Mouse (Mus musculus) thymus, postnatal 0 days (tissue): Measurements from ENCODE around the gene Tap1. TPM values are rescaled to one million over a fixed set of nuclear protein-coding genes. Genes with fewer than 3 reads are reported as not detected.
A peak's percentile ranks its signal among the peaks of the same experiment; 100 is the strongest.

ENCODE experiments used
- DNase-seq: peaks from one replicate; pipeline ENCODE4 v3.0.0-alpha.2; 2015; ENCODE audit warnings: low spot score
- polyA plus RNA-seq: library from polyadenylated mRNA; unstranded; fragments of >200 nt; fragmentation: Nextera tagmentation; extraction: Ambion mirVana; gene quantifications from 2 replicates; pipeline ENCODE4 v1.2.1, GENCODE M21; 2015

The Tap1 gene
- polyA plus RNA-seq, 1 experiment from 2014 or later, result 87.3 TPM

DNA sequence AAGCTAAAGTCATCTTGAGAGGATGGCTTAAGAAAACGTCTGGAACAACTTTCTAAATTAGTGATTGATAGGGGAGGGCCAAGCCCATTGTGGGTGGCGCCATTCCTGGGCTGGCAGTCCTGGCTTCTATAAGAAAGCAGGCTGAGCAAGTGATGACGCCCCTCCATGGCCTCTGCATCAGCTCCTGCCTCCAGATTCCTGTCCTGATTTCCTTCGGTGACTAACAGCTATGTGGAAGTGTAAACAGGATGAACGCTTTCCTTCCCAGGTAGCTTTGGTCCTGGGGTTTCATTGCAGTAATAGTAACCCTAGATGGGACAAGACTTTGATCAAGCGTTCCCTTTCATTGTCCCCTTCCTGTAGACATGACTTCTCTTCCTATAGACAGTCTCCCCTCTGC is 8.3 kb upstream of the Tap1 start:
- DNase-seq, result no peak

DNA sequence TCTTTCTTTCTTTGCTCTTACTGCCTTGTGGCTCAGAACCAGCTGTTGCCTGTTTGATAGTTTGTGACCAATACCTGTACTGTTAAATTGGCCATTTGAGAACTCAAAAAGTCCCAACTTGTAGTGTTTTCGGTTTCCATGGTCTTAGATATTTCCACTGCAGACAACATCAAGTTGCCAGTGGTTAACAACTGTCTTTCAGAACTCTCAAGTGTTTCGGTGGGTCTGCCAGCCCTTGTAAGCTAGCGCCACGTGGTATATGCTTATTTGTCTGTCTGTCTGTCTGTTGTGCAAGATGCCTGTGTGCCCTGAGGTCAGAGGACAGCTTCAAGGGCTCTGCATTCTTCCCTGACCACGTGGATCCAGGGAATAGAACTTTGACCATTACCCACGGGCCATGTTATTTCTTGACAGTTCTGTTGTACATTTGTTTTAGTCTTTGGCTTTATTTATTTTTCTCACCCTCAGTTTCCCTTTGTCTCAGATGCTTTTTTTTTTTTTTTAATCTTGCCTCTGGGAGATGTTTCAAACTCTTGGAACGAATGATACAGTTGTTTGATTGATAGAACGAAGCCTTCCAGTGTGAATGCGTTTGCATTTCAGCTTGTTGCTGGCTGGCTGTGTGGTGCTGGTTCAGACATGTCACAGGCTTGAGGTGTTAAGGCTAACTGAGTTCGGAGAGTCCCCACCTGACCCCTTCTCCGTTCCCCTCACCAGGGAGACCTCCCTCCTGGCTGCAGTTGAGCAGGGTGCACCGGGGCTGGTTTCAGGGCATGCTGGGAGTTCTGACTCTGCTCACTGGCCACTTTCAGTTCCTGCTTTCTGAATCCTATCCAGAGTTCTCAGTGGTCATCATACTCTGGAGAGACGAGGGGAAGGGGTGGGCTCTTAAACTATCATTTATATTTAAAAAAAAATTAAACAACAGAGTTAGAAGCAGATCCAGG is 7.2 kb upstream of the Tap1 start:
- no peak for DNase-seq

DNA sequence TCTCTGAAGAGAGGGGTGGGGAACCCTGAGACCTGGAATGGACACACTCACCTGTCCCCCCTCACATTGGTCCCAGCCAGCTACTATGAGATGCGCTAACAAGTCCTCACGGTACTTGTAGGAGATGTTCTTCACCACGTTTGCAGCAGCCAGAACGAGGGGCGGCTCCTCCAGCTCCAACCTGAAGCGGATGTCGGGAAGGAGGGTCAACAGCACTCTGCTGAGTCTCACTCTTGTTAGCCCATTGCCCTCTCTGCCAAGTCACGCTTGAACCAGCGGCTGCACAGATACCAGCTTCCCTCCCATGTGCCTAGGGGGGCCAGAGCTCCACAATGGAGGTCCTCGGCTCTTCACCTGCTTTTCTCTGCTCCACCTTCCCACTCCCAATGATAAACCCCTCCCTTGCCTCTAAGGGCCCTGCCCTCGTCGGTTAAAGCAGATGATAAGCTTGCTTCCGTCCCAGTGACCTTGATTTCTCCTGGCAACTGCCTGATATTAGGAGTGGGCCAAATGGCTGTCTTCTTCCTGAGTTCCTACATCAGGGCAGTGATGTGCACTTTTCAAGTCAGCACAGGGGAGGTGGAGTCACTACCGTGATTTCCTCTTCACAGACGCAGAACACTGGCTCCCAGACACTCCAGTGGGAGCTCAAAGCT is 3.7 kb upstream of the Tap1 start:
- DNase-seq, result no peak

DNA sequence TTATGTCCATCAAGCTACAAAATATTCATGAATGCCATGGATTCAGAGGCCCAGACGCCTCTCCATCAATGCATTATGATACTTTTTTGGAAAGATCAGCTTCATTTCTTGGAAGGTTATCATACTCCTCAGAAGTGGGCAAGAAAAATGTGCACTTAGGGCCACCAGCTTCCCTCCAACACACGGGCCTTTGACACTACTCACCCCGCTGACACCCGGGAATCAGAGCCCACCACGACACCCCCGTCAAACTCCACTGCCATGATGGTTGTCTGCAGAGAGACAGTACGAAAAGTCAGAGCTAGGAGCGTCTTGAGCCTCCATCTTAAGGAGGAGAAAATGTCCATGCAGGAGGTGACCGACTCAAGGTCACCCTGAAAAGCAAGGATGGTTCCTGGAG is 1.8 kb upstream of the Tap1 start:
- DNase-seq, result no peak

DNA sequence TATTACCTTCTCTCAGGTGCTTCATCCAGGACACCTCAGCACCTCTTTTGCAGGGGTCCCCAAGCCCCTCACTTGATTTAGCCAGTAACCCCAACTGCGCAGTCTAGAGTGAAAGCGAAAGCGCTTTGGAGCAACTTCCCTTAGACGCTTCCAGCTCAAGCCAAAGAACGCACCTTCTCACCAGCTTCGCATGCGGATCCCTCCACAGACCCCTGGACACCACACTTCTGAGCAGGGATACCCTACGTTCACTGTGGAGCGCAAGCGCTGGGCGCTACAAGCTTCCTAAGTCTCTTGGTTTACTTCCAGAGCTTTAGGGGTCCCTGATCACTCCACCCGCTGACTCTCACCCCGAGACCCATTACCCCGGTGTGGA is 480 bp upstream of the Tap1 start:
- no peak for DNase-seq

DNA sequence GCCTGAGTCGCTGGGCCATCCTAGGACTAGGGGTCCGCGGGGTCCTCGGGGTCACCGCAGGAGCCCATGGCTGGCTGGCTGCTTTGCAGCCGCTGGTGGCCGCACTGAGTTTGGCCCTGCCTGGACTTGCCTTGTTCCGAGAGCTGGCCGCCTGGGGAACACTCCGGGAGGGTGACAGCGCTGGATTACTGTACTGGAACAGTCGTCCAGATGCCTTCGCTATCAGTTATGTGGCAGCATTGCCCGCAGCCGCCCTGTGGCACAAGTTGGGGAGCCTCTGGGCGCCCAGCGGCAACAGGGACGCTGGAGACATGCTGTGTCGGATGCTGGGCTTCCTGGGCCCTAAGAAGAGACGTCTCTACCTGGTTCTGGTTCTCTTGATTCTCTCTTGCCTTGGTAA is 657 bp downstream of the Tap1 start:
- DNase-seq, result peak; percentile 48

GRCm38 (mm10) chr17:34188986-34189385 is 1.6 kb downstream of the Tap1 start:
- DNase-seq, result no peak

DNA sequence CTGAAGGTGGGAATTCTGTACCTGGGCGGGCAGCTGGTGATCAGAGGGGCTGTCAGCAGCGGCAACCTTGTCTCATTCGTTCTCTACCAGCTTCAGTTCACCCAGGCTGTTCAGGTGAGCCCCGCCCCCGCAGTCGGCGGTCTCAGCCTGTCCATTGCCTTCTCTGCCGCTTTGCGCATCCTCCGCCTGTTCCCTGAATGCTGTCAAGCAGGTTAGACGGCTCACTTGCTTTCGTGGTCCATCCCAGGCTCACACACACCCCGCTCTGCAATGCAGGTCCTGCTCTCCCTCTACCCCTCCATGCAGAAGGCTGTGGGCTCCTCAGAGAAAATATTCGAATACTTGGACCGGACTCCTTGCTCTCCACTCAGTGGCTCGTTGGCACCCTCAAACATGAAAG is 5.5 kb downstream of the Tap1 start:
- DNase-seq, result no peak

DNA sequence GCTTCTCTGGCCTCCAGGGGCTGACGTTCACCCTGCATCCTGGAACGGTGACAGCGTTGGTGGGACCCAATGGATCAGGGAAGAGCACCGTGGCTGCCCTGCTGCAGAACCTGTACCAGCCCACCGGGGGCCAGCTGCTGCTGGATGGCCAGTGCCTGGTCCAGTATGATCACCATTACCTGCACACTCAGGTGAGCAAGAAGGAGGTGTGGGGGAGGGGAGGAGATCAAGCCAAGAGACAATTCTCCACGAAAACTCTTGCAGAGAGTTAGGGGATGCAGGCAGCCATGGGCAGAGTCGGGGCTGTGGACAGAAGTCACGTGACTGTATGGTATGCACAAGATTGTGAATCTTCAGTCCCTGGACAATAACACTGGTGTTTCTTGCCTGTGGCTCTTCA is 6.1 kb downstream of the Tap1 start:
- DNase-seq, result no peak

DNA sequence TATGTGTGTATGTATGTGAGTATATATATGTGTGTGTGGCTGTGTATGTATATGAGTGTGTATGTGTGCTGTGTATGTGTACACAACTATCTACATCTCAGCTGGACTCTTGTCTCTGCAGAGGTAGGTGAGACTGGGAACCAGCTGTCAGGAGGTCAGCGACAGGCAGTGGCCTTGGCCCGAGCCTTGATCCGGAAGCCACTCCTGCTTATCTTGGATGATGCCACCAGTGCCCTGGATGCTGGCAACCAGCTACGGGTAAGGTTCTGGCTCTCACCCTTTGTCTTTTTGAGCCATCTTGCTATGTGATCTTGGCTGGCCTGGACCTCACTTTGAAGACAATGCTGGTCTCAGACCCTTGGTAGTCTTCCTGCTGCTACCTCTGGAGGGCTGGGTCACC is 7.4 kb downstream of the Tap1 start:
- no peak for DNase-seq

DNA sequence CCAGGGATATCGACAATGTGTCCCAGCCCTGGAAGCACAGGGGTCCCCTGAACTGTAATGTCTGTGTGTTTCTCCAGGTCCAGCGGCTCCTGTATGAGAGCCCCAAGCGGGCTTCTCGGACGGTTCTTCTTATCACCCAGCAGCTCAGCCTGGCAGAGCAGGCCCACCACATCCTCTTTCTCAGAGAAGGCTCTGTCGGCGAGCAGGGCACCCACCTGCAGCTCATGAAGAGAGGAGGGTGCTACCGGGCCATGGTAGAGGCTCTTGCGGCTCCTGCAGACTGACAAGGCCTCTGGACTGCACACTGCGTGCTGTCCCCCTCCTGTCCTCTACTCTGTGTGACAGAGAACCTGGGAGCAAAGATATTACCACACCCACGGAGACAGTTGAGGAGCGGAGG is 9.1 kb downstream of the Tap1 start:
- peak; percentile 89 for DNase-seq

DNA sequence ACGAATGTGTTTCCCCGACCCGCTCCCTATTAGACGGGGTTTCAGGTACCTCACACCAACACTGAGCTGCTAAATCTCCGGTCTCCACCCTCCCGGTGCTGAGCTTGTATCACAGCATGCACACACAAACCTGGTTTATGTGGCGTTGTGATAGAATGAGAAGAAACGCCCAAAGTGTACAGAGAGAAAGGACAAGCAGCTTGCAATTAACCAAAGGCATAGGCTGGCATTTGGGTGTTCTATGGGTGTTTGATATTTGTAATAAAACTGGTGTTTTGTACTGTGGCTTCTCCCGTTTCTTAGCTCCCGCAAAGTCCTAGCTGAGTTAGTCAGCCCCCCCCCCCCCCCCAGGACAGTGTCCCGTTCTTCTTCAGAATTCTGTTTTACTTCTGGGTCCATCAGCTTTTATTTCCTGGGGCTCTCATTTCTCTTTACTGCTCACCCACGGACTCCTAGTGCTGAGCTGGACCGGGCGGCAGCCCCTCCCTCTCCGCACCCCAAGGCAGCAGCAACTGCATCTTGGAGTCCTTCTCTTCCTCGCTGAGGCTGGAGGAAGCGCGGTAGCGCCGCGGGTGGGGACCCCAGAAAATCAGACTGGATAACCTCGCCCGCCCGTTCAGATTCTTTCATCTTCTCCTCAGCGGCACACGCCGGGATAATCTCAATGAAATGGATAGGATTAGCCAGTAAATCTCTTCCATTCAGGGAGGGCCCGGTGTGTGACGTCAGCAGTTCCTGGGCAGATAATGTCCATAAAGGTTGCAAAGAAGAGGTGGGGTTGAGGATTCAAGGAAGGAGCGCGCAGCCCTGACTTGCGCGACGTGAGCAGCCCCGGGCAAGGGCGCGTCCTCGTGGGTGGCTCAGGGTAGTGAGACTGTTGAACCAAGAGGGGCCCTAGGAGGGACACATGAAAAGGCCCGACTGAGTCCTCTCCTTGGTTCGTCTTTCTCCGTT is 9.9 kb downstream of the Tap1 start, which contains the start of gene Psmb8:
TSS of gene Psmb8 (plus strand) at position 781 of the 954 bp plus-strand sequence.
- peak; percentile 85 for DNase-seq

DNA sequence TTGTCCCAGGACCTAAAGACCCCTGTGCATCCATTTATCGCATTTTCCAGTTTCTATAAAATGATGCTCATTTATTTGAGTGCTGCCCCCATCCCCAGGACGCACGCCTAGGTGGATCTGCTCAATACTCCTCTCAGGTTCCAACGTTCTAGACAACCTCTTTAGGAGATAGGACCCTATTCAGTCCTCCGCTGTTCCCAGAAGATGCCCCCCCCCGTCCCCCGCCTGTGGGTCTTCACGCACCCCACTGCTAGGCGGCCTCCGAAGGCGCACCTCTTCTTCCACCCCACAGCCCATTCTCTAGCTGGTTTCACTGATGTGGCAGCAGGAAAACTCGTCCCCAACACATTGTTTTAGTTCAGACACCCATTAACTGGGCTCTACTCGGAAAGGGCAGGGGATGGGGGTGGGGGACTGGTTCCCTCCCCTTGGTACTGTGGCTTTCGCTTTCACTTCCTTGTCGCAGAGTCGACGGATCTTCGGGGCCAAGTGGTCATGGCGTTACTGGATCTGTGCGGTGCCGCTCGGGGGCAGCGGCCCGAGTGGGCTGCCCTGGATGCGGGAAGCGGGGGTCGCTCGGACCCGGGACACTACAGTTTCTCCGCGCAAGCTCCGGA is 10.7 kb downstream of the Tap1 start:
- peak; percentile 76 for DNase-seq

DNA sequence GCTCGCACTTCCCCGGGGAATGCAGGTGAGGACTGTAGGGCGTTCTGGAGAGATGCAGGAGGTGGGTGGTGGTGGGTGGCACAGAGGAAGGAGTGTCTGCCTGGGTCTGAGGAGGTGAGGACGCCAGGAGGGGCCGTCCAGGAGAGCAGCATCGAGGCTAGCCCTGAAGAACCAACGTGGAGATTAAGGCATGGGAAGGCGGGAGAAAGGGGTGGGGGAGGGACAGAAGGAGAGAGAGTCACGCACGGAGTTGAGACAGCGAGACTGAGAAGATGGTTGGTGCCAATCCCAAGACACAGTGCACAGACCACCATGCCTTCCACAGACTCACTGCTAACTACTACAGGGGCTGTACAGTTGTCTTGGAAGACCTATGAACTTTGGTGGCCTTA is 11.2 kb downstream of the Tap1 start:
- DNase-seq, result no peak

DNA sequence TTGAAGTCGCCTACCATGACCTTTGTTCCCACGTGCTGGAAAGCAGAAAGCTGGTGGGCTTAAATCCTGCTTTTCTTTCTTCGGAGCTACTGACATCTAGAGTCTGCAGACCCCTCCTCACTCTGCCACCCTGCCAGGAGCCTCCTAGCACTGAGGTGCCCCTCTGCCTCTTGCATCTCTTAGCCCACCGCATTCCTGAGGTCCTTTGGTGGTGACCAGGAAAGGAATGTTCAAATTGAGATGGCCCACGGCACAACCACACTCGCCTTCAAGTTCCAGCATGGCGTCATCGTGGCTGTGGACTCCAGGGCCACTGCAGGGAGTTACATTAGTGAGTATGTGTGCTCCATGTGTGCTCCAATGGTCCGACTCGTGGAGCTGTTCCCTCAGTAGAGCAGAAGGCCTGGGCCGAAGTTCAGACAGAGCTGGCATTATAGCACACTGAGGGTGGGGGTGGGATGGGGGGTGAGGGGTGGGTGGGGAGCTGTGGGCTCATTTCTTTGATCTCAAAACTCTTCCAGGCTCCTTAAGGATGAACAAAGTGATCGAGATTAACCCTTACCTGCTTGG is 11.8 kb downstream of the Tap1 start:
- DNase-seq, result no peak

GRCm38 (mm10) chr17:34200047-34200446 is 12.7 kb downstream of the Tap1 start:
- no peak for DNase-seq

- DNase-seq, result peak; percentile 57
These were observed 13.6 kb downstream of the Tap1 start for GRCm38 (mm10) chr17:34200772-34201505.

GRCm38 (mm10) chr17:34201506-34202055 is 14.2 kb downstream of the Tap1 start:
- DNase-seq, result peak; percentile 31

DNA sequence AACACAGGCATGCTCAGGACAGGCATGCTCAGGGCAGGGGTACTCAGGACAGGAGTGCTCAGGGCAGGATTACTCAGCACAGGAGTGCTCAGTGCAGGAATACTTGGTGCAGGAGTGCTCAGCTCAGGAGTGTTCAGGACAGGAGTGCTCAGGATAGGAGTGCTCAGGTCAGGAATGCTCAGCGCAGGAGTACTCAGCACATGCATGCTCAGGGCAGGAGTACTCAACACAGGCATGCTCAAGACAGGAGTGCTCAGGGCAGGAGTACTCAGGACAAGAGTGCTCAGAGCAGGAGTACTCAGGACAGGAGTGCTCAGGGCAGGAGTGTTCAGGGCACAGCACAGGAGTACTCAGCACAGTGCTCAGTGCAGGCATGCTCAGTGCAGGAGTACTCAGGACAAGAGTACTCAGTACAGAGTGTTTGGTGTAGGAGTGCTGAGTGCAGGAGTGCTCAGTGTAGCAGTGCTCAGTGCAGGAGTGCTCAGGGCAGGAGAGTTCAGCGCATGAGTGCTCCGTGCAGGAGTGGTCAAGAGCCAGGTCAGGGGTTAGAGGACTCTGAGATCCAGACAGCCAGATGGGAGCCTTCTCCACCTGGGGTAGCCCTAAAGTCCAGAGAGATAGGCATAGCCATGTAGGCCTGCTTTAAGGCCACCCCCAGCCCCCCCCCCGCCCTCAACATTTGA is 15.5 kb downstream of the Tap1 start:
- no peak for DNase-seq
